Mouse (Mus musculus) gastrocnemius, postnatal 10 days (tissue): ENCODE measurements around the gene Gm20388. TPM values are rescaled to one million over a fixed set of nuclear protein-coding genes. Genes with fewer than 3 reads are reported as not detected.

Experiments
- DNase-seq: peaks from one replicate; pipeline ENCODE4 v3.0.0; 2021; ENCODE audit warnings: mixed read lengths
- total RNA-seq, 2 experiments: library from RNA; stranded (reverse); gene quantifications; 2 replicates each; pipeline ENCODE4 v1.2.3; 2021

The Gm20388 gene
- total RNA-seq, 2 experiments from 2014 or later = 2.9 to 6.0 TPM

DNA sequence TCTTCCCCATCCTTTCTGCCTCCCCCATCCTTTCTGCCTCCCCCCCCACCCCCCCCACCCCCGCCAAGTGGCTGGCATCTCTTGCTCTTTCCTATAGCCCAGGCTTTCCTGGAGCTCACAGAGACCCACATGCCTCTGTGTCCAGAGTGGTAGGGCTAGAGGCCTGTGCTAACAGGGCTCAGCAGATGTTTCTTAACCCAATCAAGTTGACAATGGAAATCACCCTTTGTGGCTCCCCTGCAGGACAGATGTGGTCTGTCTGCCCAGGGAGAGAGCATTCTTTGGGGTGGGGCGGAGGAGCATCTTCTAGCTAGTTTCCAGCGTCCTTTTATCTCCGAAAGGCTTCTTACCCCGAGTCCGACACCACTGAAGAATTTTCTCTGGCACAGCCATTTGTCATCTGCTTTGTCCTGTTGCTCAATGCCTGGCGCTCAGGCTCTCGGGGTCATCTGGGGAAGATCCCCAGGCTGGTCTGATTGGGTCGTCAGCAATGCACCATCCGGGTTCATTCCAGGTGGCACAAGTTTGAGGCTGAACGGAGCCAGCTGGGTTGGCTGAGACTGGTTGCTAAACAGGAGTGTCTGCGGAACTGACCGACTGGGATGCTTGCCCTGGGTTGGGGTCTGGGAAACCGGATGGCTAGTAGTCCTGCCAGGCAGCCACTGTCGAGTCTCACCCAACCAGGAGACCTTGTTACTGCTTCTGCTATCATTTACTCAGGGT is 2157.3 kb downstream of the Gm20388 start:
- DNase-seq = no peak

DNA sequence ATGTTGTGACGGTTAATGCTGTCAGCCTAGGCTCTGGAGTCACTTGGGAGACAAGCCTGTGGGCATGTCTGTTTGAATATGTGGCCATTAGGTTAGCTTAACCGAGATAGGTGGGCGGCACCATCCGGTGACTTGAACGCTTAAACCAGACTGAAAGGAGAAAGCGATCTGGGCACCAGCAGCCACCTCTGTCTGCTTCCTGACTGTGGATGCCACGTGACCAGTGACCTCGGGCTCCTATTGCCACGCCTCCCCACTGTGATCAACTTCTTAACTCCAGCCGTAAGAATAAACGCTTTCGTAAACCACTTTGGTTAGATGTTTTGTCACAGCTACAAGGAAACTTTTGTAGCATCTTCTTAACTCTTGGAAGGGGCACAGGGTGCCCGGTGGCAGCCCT is 2158.0 kb downstream of the Gm20388 start:
- DNase-seq = no peak

- no peak for DNase-seq
Measured at GRCm38 (mm10) chr8:122069281-122069680, 2158.6 kb downstream of the Gm20388 start.

GRCm38 (mm10) chr8:122071193-122071592 is 2160.6 kb downstream of the Gm20388 start:
- DNase-seq = no peak

- no peak for DNase-seq
Measured at GRCm38 (mm10) chr8:122073964-122074363, 2163.3 kb downstream of the Gm20388 start.

DNA sequence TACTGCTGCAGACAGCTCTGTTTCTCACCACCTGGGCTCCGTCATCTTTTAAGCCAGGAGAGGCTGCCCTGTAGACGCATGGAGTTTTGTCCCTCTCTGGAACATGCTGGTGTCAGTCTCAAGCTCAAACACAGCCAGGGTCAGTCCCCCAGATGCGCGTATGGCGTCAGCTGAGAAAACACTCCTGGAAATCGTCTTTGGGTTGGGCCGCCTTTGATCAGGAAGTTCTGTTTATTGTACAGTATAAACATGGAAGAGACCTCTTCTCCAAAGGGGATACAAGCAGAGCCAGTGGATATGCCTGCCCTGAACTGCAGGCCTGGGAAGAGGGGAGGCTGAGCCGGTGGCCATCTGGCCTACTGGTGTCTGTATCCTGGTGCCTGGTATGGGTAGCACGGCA is 2163.8 kb downstream of the Gm20388 start:
- no peak for DNase-seq

GRCm38 (mm10) chr8:122074977-122075376 is 2164.3 kb downstream of the Gm20388 start:
- no peak for DNase-seq

DNA sequence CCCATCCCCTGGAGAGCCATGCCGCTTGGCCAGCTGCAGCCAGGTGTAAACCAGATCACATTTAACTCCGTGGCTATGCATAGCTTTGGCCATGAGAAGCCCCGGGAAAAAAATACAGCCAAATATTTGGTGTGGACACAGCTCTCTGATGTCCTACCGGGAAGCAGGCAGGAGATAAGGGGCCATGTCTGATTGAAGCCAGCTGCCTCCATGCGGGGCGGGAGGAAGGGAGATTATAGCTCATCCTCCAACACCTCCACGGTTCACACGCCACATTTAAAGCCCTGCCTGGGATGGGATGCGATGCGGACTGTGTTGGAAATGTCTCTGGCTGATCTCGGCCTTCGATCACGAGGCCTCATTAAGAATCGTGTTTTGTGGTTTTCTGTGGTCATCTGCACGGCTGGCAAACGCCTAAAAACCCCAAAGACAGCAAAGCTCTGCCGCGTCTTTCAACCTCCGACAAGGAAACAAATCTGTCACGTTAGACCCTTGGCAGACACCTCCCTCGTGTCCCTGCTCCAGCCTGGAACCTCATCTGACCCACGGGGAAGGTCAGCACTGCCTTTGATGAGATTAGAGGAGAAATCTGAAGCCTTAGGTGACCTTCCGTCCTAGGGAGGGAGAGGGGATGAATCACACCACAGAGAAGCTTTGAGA is 2165.7 kb downstream of the Gm20388 start:
- no peak for DNase-seq

GRCm38 (mm10) chr8:122078321-122078720 is 2167.7 kb downstream of the Gm20388 start:
- no peak for DNase-seq

GRCm38 (mm10) chr8:122079093-122079492 is 2168.5 kb downstream of the Gm20388 start:
- no peak for DNase-seq

DNA sequence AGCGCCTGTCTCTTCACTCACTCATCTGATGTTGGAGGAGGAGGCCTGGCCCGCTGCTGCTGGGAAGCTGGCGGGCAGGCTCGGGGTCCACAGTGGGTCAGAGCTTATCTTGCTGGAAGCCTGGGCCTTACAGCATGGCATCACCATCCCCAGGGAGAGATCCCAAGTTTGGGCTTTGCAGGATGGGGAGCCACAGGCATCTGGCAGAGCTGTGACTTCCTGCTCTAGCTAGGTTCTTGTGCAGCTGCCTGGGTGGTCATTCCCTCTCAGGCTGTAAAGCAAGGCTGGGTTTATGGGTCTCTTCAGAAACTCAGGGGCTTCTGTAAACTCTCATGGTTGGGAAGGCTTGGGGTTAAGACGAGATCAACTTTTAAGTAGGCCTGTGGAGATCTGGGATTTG is 2169.7 kb downstream of the Gm20388 start:
- no peak for DNase-seq

DNA sequence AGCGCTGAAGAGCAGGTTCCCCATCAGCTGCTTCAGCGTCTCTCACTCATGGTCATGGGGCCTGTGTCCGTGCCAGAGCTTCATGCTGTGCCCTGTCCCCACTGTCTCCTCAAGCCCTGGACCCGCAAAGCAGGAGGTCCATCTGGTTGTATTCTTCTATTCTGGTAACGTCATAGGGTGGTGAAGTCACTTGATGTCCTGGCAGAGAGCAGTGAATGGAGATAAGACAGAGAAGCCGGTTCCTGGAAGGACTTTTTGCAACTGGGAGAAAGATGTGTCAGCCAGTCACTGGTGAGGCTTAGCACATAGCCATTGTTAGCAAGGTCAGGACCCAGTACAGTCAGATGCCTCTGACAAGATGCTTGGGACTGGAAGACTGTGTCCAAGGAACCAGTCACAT is 2172.8 kb downstream of the Gm20388 start:
- DNase-seq = no peak

DNA sequence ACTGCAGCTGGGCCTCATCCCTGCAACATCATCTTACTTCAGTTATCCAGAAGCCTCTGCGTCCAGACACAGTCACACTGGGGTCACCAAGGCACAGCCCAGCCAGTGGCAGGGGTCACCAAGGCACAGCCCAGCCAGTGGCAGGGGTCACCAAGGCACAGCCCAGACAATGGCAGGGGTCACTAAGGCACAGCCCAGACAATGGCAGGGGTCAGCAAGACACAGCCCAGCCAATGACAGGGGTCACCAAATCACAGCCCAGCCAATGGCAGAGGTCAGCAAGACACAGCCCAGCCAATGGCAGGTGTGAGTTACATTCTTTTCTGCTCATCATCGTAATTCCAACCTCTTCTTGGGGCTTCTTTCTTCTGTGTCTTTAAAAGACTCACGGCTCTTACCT is 2173.5 kb downstream of the Gm20388 start:
- no peak for DNase-seq

DNA sequence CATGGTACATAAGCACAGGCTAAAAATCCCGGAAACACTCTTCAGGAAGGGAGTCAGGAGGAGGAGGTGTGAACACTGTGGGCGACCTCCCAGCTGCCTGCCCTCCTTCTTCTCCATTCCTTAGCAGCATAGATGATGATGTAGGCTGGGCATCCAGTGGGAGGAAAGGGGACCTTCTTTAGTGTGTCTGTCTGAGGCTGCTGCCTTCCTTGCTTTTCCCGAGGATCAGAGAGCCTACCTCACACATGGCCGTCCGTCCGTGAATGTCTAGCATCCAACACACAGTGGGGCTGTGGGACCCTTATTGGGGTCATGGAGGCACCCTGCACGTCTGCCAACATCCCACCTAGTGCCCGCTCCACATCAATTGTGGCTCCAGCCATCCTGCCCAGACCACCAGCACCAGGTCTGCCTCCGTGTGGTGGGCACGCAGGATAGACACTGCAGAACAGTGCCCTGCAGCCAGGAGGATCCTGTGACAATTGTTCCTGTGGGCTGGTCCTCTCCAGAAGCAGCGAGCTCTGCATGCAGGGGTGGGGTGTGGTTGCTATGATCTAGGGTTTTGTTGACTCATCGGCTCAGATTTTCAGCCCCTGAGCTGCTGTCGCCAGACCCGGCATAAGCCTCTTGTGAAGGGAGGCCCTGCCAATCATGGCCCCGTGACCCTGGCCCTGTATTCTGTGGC is 2174.2 kb downstream of the Gm20388 start:
- DNase-seq = no peak

GRCm38 (mm10) chr8:122086064-122086463 is 2175.4 kb downstream of the Gm20388 start:
- no peak for DNase-seq

DNA sequence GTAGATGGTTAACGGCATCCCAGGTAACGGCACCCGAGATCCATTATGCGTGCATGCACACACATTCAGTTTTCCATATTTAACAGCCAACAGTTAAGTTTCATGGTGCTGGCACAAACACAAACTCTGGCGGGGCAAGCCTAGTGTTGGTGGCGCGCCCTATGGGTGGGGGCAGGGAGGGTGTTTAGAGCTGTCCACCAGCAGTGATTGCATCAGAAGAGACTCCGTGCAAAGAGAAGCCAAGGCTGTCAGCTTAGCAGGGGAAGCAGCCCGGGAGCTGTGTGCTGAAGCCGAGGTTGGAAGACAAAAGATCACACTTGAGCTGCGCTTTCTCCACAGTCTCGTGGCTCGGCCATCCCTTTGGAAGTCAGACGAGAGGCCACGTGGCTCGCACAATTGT is 2178.0 kb downstream of the Gm20388 start:
- DNase-seq = no peak

- no peak for DNase-seq
Measured at GRCm38 (mm10) chr8:122089186-122089700, 2178.6 kb downstream of the Gm20388 start.

DNA sequence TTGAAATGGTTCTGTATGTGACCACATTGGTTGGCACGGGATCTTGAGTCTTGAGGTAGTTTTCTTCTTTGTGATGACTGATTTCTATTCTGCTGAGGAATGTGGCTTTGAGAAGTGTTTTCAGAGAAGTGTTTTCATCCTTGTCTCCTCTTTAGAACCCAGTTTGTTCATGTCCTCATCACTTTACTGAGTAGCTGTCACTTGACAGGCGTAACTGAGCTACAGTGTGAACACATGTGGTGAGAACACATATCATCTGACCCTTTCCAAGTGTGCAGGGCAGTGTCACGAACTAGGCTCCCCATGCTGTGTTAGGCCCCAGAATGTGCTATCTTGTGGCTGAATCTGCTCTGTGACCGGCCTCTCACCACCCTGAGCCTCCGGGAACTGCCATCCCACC is 2181.8 kb downstream of the Gm20388 start:
- DNase-seq = no peak

GRCm38 (mm10) chr8:122098766-122099165 is 2188.1 kb downstream of the Gm20388 start:
- no peak for DNase-seq

DNA sequence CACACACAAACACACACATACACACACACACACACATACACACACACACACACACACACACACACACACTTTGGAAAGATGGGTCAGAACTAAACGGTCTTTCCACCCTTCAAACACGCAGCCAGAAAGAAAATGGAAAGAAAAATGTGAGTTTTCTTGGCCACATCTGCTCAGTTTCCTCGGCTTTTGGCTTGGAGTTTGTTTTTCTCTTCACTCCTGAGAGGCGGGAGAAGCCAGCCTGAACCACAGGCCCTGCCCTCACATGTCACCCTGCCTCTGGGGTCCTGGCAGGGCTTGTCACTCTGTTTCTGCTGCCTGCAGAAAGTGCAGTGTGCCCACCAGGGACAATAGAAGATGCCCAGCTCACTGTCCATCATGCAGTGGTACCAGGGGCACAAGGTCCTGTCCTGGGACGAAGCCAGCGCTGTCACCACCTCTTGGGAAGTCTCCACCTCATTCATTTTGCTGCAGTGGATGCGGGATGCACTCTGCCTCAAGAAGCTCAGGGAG is 2189.1 kb downstream of the Gm20388 start:
- DNase-seq = no peak

DNA sequence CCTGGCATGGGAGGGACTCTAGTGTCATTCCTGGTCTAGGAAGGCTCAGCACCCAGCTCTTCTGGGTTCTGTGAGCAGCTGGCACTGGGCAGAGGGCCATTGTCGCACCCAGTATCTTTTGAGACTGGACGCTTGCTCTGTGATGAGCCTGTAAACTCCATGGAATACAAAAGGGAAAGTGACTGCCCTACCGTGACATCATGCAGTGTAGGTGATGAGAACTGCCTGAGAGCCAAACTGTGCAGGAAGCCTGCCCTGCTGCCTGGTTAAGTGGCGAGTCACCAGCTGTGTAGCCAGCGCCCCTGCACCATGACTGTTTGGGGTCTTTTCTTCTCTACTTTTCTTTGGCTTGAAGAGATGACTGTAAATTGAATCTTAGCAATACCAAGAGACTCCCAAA is 2191.2 kb downstream of the Gm20388 start:
- no peak for DNase-seq

DNA sequence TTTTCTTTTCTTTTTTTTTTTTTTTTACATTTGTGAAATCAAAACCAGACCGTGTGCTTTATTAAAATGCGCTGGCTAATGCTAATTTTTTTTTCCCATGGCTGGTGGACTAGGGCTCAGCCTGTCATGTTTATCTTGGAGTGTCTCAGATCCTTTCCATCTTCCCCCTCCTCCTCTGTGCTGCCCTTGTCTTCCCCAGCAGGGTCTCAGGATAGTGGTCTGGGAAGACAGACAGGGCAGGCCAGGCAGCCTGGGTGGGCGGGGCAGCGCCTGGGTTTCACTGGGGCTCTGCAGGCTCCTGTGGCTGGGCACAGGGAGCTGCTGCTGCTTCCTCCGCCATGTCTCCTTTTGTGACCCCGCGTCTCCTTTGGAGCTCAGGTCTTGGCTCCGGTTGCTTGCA is 2191.6 kb downstream of the Gm20388 start:
- DNase-seq = no peak

DNA sequence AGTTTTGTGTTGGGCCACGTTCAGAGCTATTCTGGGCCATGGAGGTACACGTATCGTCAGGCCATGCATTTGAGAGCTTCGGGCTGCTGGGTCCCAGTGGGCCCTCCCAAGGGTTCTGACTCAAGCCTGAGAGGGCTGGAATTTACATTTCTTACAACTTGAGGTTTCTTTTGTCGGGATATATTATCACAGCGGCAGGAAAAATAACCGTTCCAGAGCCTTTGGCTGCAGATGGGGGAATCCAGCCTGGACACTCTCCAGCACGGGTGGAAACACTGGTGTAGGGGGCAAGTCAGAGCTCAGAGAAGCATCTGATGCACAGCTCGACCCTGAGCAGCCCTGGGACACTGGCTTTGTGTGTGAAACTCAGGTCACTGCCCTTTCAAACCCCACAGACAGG is 2192.6 kb downstream of the Gm20388 start:
- no peak for DNase-seq
